Mouse (Mus musculus) CH12F3 (cell line): ENCODE measurements around the gene Zfp692.

Source experiments
- in situ Hi-C: fragments of 300-500 bp; cut with MboI; formaldehyde crosslinking; loops from 2 replicates; pipeline ENCODE4 v1.14.3; 2020; ENCODE audit warnings: low sequenced_read_pairs

Zfp692 gene

DNA sequence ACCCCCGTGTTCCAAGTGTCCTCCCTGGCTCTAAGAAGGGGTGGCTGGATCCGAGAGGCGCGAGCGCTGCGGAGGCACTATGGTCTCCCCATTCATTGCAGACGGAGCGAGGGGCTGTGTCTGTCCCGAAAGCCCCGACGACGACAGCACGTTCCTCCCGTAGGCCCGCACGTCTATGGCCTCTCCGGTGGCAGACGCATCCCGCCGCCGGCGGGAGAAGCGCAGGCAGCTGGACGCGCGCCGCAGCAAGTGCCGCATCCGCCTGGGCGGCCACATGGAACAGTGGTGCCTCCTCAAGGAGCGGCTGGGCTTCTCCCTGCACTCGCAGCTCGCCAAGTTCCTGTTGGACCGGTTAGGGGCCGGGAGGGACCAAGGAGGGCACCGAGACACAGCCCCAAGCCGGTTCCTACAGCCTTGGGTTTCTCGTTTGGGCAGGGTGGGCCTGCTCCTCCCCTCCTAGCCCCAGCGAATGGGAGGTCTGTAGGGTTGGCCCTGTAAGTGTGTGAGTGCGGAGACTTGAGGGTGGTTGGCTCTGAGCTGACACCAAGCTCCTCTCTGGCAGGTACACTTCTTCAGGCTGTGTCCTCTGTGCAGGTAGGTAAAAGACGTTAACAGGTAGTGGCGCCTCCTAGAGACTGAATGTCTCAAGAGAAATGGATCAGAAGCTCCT is 677 bp downstream of the Zfp692 start:
- in situ Hi-C loops: no loop called here

DNA sequence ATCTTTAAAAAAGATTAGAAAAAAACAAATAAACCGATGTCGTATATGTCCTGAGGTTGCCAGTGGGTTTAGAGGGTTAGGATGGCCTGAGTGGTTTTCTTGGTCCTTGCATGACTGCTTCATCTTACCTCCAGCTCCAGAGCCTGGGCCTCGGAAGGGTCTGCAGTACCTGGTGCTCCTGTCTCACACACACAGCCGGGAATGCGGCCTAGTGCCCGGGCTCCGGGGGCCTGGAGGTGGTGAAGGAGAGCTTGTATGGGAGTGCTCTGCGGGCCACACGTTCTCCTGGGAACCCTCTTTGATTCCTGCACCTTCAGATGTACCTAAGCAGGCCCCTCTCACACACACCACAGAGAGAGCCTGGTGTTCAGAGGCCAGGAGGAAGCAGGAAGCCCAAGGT is 1.8 kb downstream of the Zfp692 start:
- in situ Hi-C loops: no loop called here

DNA sequence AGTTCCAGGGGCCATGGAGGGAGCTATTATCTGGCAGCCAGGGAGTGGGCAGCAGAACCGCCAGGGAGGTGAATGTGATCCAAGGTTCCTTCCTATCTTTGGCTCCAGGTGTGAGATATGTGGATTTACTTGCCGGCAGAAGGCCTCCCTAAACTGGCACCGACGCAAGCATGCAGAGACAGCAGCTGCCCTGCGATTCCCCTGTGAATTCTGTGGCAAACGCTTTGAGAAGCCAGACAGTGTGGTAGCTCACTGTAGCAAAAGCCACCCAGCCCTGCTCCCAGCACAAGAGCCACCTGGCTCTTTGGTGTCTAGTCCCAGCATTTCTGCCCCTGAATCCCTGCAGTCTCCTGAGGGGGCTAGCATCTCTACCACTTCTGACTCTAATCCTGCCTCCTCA is 7.2 kb downstream of the Zfp692 start:
- in situ Hi-C loops: no loop called here

DNA sequence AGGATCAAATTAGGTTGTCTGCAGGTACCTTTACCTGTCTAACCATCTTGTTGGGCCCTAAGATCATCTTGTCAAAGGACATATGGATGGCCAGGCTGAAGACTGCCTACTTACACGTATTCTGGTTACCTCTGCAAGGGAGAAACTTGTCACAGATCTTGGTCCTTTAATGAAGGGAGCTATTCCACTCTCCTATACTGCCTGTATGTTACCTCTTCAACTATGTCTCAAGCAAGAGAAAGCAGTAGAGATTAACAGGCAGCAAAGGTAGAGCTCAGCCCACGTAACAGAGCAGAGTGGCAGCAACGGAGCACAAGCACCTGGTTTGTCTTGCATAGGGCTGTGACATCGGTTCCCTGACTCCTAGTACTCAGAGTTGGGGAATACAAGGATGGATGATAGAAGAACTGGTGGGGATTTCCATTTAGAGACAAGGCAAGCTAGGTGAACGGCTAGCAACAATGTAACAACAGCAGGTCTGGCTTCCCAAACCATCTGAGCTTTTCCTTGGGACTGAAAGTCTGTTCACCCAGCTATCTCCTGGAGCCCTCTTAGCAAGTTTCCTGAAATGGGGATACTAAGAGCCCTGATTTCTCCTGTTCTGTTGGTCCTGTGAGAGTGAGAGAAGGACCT is 8.8 kb downstream of the Zfp692 start:
- in situ Hi-C loops: no loop called here

DNA sequence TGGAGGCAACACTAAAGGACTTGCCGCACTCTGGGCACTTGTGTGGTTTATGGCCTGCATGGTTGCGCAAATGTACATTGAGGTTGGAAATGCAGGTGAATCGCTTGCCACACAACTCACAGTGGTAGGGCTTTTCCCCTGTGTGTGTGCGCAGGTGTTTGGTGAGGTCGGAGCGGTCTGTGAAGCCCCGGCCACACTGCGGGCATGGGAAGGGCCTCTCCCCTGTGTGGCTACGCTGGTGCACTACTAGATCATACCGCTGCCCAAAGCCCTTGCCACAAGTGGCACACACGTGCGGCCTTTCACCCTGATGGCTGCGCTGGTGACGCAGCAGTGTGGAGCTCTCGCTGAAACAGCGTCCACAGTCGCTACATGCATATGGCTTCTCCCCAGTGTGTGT is 9.5 kb downstream of the Zfp692 start:
- in situ Hi-C loops: no loop called here

DNA sequence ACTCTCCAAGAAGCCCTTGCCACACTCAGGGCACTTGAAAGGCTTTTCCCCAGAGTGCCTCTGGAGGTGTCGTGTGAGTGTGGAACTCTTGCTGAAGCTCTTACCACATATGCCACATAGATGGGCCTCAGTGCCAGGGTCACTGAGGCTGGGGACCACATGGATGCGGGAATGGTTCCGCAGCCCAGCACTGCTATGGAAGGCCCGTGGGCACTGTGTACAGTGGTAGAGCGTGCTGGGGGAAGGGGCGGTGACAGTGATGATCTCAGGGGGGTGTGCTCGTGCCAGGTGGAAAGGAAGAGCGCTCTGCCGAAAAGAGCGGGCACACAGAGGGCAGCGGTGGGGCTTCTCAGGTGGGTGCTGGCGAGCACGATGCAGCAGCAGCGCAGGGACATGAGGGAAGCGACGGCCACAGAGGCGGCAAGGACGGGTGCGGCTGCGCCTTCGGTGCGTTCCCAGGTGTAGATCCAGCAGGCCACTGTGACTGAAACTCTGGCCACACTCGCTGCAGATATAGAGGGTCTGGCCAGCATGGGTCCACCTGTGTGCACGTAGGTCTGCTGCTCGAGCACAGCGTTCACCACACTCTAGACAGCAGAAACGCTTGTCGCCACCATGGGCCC is 10.0 kb downstream of the Zfp692 start:
- in situ Hi-C loops: no loop called here

DNA sequence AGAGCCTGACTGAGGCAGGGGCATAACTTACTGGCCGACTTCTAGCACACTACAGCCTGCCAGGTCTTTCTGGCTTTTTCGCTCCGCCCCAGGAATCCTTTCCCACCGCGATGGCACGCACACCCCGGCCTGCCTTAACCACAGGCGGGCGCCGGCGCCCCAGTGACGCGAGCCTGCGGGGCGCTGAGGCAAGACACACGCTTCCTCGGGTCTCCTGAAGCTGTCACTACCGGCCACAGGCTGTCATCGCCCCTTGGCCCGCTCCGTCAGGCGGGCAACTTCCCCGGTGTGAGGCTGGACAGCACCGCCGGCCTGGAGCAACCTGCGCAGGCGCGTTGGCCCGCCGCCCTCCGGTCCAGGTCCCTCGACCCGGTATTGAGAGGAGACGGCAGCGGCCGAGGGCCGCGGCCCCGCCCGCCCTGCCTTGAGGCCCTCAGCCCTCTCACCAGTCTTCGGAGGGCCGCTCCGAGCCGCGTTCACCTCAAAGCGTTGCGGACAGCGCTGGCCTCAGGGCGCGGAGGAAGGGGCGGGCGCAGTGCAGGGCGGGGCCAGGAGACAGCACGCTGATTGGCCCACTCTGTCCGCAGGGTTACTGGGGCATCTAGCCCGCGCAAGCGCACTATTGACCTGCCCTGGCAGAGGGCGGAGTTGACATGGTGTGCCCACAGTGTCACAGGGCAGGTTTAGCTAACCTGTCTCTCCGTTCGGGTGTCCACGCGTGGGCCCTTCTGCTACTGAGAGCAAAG is 16.1 kb downstream of the Zfp692 start:
- in situ Hi-C loops: no loop called here

DNA sequence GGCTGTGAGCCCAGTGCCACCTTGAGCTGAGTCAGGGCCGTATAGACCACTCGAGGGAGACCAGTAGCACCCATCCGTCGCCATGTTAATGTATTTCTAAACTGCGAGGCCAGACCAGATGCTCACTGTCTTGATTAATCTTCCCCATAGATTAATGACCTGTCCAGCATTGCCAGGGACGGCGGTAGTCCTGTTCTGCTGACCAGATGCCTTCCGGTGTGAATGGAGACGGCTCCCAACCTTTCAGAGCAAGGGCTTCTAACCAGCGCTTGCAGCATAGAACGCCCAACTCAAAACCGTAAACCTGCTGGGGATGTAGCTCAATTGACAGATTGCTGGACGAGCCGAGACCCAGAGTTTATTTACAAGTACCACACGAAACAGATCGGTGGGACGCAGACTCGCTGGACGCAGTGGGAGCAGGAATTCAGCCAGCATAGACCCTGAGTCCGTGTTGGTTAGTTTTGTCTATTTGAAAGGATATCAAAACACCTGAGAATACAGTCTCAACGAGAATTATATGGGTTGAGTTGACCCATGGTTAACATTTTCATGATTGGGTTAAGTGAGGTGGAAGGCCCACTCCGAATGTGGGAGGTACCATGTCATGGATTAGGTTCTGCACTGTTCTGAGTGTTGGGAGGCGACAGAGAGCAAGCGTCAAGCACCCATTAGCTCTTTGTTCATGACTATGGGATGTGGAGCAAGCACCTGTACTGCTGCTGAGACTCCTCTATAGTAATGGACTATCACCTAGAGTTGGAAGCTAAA is 16.9 kb downstream of the Zfp692 start:
- in situ Hi-C loops: no loop called here

DNA sequence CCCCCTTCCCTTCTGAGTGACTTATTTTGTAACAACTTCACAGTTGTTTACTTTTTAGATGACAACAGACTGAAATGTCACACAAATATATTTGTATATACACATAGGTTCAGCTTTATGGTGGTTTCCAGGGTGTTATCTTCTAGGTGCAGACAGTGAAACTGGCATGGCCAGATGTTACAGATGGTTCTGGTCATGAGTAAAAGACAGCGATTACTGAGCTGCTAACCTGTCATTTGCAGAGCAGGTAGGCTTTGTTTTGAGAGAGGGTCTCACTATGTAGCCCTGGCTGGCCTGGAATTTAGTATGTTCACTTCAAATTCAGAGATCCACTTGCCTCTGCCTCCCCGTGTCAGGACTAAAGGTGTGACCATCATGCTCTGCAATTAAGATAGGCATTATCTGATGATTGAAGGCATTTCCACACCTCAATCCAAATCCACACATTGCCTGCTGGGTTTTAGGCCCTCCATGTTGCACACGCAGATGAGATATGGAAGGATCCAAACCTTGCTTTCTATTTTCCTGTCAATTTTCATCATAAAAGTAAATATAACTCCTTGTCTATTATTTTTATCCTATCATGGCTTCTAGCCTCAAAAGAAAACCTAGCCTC is 17.9 kb downstream of the Zfp692 start:
- in situ Hi-C loops: no loop called here

DNA sequence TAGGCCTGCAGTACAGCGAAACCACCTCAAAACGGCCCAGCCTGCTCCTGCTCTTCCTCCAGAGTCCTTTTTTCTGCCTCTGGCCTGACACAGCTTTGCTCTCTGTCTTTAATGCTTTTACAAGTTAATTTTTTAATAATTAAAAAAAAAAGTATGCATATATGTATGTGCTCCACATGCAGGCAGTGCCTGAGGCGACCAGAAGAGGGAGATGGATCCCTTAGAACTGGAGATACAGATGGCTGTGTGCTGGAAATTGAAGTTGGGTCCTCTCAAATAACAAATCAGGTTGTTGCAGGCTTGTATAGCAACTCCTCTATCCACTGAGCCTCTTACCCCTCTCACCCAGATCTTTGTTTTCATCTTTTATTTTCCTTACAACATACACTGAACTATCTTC is 19.9 kb downstream of the Zfp692 start:
- in situ Hi-C loops: no loop called here

DNA sequence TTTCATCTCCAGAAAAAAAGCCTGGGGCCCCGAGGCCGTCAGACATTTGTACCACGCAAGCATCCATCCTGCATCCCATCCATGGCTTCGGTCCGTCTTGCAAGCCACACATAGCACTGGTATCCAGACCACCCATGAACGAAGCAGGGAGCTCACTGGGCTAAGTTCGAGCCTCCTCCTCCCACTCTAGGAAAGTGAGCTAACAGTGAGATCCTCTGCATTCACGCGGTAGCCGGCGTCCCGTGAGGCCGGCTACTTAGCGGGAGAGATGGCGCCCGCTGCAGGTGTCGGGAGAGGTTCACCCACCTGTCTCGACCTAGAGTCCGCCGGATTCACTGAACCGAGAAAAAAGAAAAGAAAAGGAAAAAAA is 23.0 kb downstream of the Zfp692 start:
- in situ Hi-C loops: no loop called here

DNA sequence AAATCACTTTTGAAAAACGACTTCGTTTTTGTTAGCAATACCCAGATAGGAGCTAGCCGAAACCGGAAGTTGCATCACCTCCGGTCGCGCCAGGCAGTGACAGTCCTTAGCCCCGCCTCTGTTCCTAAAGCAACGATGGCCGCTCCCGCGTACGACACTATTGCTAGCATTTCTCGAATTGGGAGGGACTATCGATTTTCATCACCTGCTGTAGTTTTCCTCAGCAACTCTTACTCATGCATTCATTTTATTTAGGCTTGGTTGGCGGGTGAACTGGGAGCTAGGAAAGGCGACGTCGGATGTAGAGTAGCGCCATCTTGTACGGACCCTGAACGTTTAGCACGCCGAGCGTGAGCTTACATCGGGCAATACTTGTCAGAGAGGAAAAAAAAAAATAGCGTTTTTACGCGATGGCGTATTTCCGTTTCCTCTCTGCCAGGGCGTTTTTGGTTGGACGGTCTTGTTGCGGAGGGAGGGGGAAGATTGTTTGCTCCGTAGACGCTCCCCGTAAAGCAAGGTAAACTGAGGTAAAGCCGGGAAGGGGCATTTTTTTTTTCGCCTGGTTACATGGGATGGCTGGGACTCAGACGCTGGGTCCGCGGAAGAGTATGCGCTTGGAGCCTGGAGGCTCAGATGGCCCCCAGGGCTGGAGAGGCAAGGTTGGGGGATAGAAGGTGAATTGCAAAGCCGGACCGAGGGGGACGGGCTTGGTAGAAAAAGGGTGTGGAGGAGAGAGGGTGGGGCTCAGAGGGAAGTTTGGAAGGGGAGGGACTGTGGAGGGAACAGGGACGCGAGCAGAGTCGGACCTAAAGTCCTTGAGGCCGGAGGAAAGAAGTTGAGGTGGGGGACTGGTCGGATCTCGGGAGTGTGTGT is 23.6 kb downstream of the Zfp692 start, which contains the start of the genes Zfp672 and Sh3bp5l:
Gene Zfp672, minus strand, starts transcription at position 64 of the 873 bp plus-strand sequence.
Gene Sh3bp5l, plus strand, starts transcription at position 449 of the 873 bp plus-strand sequence.
- in situ Hi-C loops: no loop called here

DNA sequence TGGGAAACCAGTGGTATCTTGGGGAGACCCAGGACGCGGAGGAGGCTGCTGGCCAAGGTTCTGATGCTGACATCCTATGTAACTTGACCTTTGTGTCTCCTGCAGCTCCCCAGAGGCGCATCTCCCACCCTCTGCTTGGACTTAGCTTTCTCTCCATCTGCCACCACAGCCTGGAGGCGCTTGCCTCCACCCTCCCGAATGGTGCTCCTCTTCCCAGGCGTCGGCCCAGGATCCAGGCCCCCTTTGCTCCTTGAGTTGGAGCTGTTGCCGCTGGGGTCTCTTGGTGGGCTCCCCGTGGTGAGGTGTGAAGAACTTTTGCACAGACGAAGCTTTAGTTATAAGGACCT is 24.3 kb downstream of the Zfp692 start:
- in situ Hi-C loops: no loop called here

DNA sequence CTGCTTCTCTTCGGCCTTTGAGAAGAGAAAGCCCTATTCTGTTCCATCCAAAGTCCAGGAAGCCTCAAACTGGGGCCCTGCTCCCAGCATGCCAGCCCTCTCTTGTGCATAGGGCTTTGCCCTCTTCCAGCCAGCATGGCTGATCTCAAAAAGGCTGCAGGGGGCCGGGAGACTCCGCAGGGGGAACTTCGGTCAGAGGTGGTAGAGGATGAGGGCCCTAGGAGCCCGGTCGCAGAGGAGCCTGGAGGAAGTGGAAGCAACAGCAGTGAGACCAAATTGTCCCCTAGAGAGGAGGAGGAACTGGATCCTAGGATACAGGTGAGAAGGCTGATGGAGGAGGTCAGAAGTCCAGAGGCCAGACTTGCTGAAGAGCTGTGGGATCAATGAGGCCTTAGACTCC is 24.7 kb downstream of the Zfp692 start:
- in situ Hi-C loops: no loop called here

DNA sequence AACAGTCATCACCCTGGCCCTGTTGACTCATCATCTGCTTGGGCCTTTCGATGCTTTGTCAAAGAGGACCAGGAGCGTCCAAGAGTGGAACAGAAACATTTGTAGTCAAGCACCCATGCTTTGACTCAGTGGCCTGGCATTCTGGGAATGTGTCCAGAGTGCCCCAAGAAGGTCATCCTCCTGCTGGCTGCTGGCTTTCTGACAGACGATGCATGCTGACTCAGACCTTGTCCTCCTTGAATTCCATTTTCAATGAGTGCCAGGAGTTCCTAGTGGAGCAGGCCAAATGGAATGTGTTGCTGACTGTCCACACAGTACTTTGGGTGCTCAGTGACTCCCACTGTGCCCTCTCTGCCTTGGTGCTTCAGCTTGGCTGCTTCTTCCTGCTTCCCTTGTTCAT is 27.9 kb downstream of the Zfp692 start:
- in situ Hi-C loops: no loop called here

DNA sequence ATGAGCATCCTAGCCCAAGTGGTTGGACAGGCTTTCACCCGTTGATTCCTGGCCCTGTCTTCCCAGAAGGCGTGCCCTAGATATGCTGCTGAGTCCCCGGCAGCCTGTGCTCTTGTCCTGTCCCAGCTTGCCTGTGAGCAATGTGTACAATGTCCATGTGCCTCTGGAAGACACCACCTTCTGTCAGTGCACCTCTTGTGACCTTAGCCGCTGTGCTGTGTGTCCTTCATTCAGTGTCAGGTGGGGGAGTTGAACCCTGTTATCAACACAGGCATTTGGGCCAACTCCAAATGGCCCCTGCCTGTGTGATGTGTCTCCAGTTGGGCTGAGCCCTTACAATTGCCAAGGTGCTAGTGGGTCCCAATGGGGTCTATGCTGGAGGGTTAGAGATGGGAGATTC is 39.9 kb downstream of the Zfp692 start:
- in situ Hi-C loops: no loop called here

DNA sequence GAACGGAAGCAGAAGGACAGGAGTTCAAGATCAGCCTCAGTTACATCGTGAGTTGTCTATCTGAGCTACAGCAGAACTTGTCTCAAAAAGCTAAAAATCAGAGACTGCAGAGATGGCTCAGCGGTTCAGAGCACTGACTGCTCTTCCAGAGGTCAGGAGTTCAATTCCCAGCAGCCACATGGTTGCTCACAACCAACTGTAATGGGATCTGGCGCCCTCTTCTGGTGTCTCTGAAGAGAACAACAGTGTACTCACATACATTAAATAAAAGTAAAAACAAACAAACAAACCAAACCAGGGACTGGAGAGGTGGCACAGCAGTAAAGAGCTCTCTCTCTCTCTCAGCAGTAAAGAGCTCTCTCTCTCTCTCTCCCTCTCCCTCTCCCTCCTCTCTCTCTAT is 43.8 kb downstream of the Zfp692 start:
- in situ Hi-C loops: no loop called here

DNA sequence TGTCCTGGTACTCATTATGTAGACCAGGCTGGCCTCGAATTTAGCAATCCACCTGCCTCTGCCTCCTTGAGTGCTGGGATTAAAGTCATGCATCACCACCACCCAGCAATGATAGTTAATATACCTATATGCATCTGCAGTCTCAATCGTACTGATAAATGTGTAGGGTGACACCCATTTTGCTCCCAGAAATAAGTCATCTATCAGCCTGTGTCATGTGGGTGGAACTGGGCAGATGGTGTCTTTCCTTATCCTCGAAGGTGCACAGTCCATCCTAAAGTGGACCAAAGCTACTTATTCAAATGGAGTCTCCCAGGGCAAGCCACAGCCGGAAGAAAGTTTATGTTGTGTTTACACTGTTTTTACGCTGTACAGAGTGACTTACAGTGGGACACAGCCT is 44.3 kb downstream of the Zfp692 start:
- in situ Hi-C loops: no loop called here

DNA sequence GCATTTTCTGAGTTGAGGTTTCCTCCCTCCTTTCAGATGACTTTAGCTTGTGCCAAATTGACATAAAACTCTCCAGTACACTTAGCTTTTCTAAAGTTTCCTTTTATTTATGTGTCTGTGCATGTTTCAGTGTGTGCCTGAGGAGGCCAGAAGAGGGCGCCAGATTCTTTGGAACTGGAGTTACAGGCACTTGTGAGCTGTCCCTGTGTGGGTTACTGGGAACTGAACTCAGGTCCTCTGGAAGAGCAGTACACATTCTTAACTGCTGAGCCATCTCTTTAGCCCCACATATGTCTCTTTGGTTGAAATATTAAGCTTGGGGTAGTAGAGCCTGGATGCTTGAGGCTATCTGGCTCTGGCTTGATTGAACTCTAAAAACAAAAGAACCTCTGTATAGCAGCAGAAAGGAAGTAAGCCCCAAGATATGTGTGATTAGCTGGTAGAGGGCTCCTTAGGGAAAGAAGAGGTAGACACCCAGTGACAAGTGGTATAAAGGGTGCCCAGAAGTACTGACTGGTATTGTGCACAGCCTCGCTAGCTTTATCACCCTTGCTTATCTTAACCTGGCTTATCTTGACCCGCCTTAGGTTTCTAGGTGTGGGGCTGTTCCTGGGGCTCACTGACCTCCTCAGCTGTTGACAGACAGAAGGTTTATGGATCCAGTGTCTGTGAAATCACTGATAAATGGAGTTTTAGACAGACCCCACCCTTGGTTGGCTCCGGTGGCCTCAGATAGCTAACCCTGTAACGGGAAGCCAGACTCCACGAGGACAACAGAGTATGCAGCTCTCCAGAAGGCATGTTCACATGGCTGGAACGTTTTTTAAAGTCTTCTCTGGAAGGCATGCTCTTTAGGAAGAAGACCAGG is 46.0 kb downstream of the Zfp692 start:
- in situ Hi-C loops: no loop called here
